Mouse (Mus musculus) ovary, postnatal 10 days (tissue): ENCODE measurements around the gene Mxi1.
A peak's percentile ranks its signal among the peaks of the same experiment; 100 is the strongest.

Experiments used
- DNase-seq: peaks from one replicate; pipeline ENCODE4 v3.0.0; 2022; ENCODE audit warnings: low spot score

Mxi1 gene

GRCm38 (mm10) chr19:53324866-53325265 lies 14.5 kb downstream of the Mxi1 start:
- DNase-seq, result no peak

GRCm38 (mm10) chr19:53325578-53326295 lies 15.4 kb downstream of the Mxi1 start:
- DNase-seq, result no peak

- no peak for DNase-seq
Observed at GRCm38 (mm10) chr19:53328116-53328515, 17.8 kb downstream of the Mxi1 start.

GRCm38 (mm10) chr19:53329221-53329991 lies 19.1 kb downstream of the Mxi1 start:
- peak; percentile 79 for DNase-seq

- DNase-seq, result peak; percentile 50
Observed at GRCm38 (mm10) chr19:53329992-53330381, 19.7 kb downstream of the Mxi1 start.

GRCm38 (mm10) chr19:53331882-53332500 lies 21.7 kb downstream of the Mxi1 start:
- DNase-seq, result no peak

- DNase-seq, result no peak
Observed at GRCm38 (mm10) chr19:53333730-53334129, 23.4 kb downstream of the Mxi1 start.

- DNase-seq, result no peak
Observed at GRCm38 (mm10) chr19:53335241-53335640, 24.9 kb downstream of the Mxi1 start.

- DNase-seq, result no peak
Observed at GRCm38 (mm10) chr19:53340423-53340822, 30.1 kb downstream of the Mxi1 start.

- DNase-seq, result no peak
Observed at GRCm38 (mm10) chr19:53343174-53343881, 33.0 kb downstream of the Mxi1 start.

GRCm38 (mm10) chr19:53344062-53344461 lies 33.7 kb downstream of the Mxi1 start:
- no peak for DNase-seq

GRCm38 (mm10) chr19:53345766-53346165 lies 35.4 kb downstream of the Mxi1 start:
- DNase-seq, result no peak

GRCm38 (mm10) chr19:53353864-53354263 lies 43.5 kb downstream of the Mxi1 start:
- no peak for DNase-seq

- DNase-seq, result no peak
Observed at GRCm38 (mm10) chr19:53354271-53355000, 44.1 kb downstream of the Mxi1 start.

GRCm38 (mm10) chr19:53355065-53355464 lies 44.7 kb downstream of the Mxi1 start:
- no peak for DNase-seq

- DNase-seq, result no peak
Observed at GRCm38 (mm10) chr19:53359160-53360033, 49.1 kb downstream of the Mxi1 start.

GRCm38 (mm10) chr19:53360265-53360958 lies 50.1 kb downstream of the Mxi1 start:
- no peak for DNase-seq

- no peak for DNase-seq
Observed at GRCm38 (mm10) chr19:53362967-53363366, 52.6 kb downstream of the Mxi1 start.

GRCm38 (mm10) chr19:53364551-53364950 lies 54.2 kb downstream of the Mxi1 start:
- DNase-seq, result no peak

GRCm38 (mm10) chr19:53364963-53365362 lies 54.6 kb downstream of the Mxi1 start:
- DNase-seq, result no peak
